Mouse (Mus musculus): ENCODE data around the gene Akap13. TPM values are rescaled to one million over a fixed set of nuclear protein-coding genes. Genes with fewer than 3 reads are reported as not detected.
"Not testable (repeated sequence)": the region's sequence is repeated elsewhere in the genome, so short reads cannot be mapped to it uniquely, and the experiment has no call there.

Akap13 gene
- polyA plus RNA-seq, 1 experiment: 13.2 TPM

GRCm38 (mm10) chr7:75610391-75610790 lies 155.1 kb downstream of the Akap13 start:
- DNase-seq: peak; percentile 17
- peaks cover 1% of the 10 kb centered on the region; the same call in 1 of the 2 replicates for H3K36me3 ChIP-seq (ENCODE audit: control insufficient read depth, insufficient read depth, low read length)
- H3K27ac ChIP-seq (ENCODE audit: insufficient read depth, low read depth, low read length): peak overlapping the region; percentile 83
- no peak for TF ChIP-seq CTCF (conservative IDR thresholded peaks at IDR 0.05; ENCODE audit: insufficient read depth, insufficient read length, low read depth, low read length)
- peaks cover 16% of the 10 kb centered on the region; the same call in 1 of the 2 replicates for H3K4me1 ChIP-seq (ENCODE audit: control insufficient read depth, insufficient read depth, low read length)
- H3K27me3 ChIP-seq (replicated peaks; ENCODE audit: control insufficient read depth, insufficient read depth, low read length): no peaks in the 10 kb centered on the region
- 65% methylated on average over 9 of the region's 9 CpGs for WGBS
- 0 out of 2 replicates have a peak overlapping the region, but pooled peaks have one; percentile 4 for H3K4me3 ChIP-seq (ENCODE audit: insufficient read depth, low read depth, low read length)

GRCm38 (mm10) chr7:75611261-75611950 lies 156.1 kb downstream of the Akap13 start:
- Histone ChIP-seq H3K4me1 (ENCODE audit: control insufficient read depth, insufficient read depth, low read length) (peaks cover 16% of the 10 kb centered on the region; the same call in 1 of the 2 replicates), H3K27me3 (replicated peaks; ENCODE audit: control insufficient read depth, insufficient read depth, low read length) (no peaks in the 10 kb centered on the region), H3K27ac (ENCODE audit: insufficient read depth, low read depth, low read length) (no peak overlapping the region; the same call in none of the 2 replicates), H3K4me3 (ENCODE audit: insufficient read depth, low read depth, low read length) (no peak overlapping the region), H3K36me3 (ENCODE audit: control insufficient read depth, insufficient read depth, low read length) (peaks cover 1% of the 10 kb centered on the region; the same call in 1 of the 2 replicates)
- TF ChIP-seq CTCF (conservative IDR thresholded peaks at IDR 0.05; ENCODE audit: insufficient read depth, insufficient read length, low read depth, low read length) (no peak), POLR2A (IDR thresholded peaks at IDR 0.05; ENCODE audit: low read depth, low read length) (no peak)
- WGBS: 76% methylated on average over 15 of the region's 15 CpGs
- DNase-seq: no peak

GRCm38 (mm10) chr7:75612000-75612682 lies 156.8 kb downstream of the Akap13 start:
- Histone ChIP-seq H3K27me3 (replicated peaks; ENCODE audit: control insufficient read depth, insufficient read depth, low read length) (no peaks in the 10 kb centered on the region), H3K27ac (ENCODE audit: insufficient read depth, low read depth, low read length) (peak overlapping the region; percentile 14; the same call in 1 of the 2 replicates), H3K4me1 (ENCODE audit: control insufficient read depth, insufficient read depth, low read length) (peaks cover 16% of the 10 kb centered on the region; the same call in 1 of the 2 replicates), H3K4me3 (ENCODE audit: insufficient read depth, low read depth, low read length) (peak overlapping the region; percentile 50; the same call in 1 of the 2 replicates), H3K36me3 (ENCODE audit: control insufficient read depth, insufficient read depth, low read length) (peaks cover 1% of the 10 kb centered on the region; the same call in 1 of the 2 replicates)
- TF ChIP-seq POLR2A (IDR thresholded peaks at IDR 0.05; ENCODE audit: low read depth, low read length) (no peak), CTCF (conservative IDR thresholded peaks at IDR 0.05; ENCODE audit: insufficient read depth, insufficient read length, low read depth, low read length) (no peak)
- peak; percentile 75 for DNase-seq
- WGBS: 62% methylated on average over 13 of the region's 13 CpGs

GRCm38 (mm10) chr7:75612683-75613053 lies 157.3 kb downstream of the Akap13 start:
- H3K36me3 ChIP-seq (ENCODE audit: control insufficient read depth, insufficient read depth, low read length): peaks cover 1% of the 10 kb centered on the region; the same call in 1 of the 2 replicates
- peak overlapping the region; percentile 29 for H3K4me3 ChIP-seq (ENCODE audit: insufficient read depth, low read depth, low read length)
- H3K27me3 ChIP-seq (replicated peaks; ENCODE audit: control insufficient read depth, insufficient read depth, low read length): no peaks in the 10 kb centered on the region
- H3K4me1 ChIP-seq (ENCODE audit: control insufficient read depth, insufficient read depth, low read length): peaks cover 16% of the 10 kb centered on the region; the same call in 1 of the 2 replicates
- no peak overlapping the region for H3K27ac ChIP-seq (ENCODE audit: insufficient read depth, low read depth, low read length)
- no peak for TF ChIP-seq CTCF (conservative IDR thresholded peaks at IDR 0.05; ENCODE audit: insufficient read depth, insufficient read length, low read depth, low read length)
- TF ChIP-seq POLR2A (IDR thresholded peaks at IDR 0.05; ENCODE audit: low read depth, low read length): no peak
- no peak for DNase-seq

GRCm38 (mm10) chr7:75613240-75613639 lies 157.9 kb downstream of the Akap13 start:
- H3K4me3 ChIP-seq (ENCODE audit: insufficient read depth, low read depth, low read length): peak overlapping the region; percentile 30; the same call in 1 of the 2 replicates
- H3K36me3 ChIP-seq (ENCODE audit: control insufficient read depth, insufficient read depth, low read length): peaks cover 1% of the 10 kb centered on the region; the same call in 1 of the 2 replicates

GRCm38 (mm10) chr7:75614826-75615225 lies 159.5 kb downstream of the Akap13 start:
- Histone ChIP-seq H3K4me3 (ENCODE audit: insufficient read depth, low read depth, low read length) (no peak overlapping the region), H3K36me3 (ENCODE audit: control insufficient read depth, insufficient read depth, low read length) (peaks cover 1% of the 10 kb centered on the region; the same call in 1 of the 2 replicates)
- WGBS: 83% methylated on average over 8 of the region's 8 CpGs

More at GRCm38 (mm10) chr7:75613240-75613639, 157.9 kb downstream of the Akap13 start:
- Histone ChIP-seq H3K27ac (ENCODE audit: insufficient read depth, low read depth, low read length) (no peak overlapping the region), H3K27me3 (replicated peaks; ENCODE audit: control insufficient read depth, insufficient read depth, low read length) (no peaks in the 10 kb centered on the region), H3K4me1 (ENCODE audit: control insufficient read depth, insufficient read depth, low read length) (peaks cover 16% of the 10 kb centered on the region; the same call in 1 of the 2 replicates)
- DNase-seq: no peak
- WGBS: 24% methylated on average over 5 of the region's 5 CpGs
- TF ChIP-seq POLR2A (IDR thresholded peaks at IDR 0.05; ENCODE audit: low read depth, low read length) (no peak), CTCF (conservative IDR thresholded peaks at IDR 0.05; ENCODE audit: insufficient read depth, insufficient read length, low read depth, low read length) (no peak)

GRCm38 (mm10) chr7:75617246-75617645 lies 161.9 kb downstream of the Akap13 start:
- not testable (repeated sequence) for H3K27me3 ChIP-seq (replicated peaks; ENCODE audit: control insufficient read depth, insufficient read depth, low read length); H3K4me3 ChIP-seq (ENCODE audit: insufficient read depth, low read depth, low read length); H3K27ac ChIP-seq (ENCODE audit: insufficient read depth, low read depth, low read length); H3K4me1 ChIP-seq (ENCODE audit: control insufficient read depth, insufficient read depth, low read length); H3K36me3 ChIP-seq (ENCODE audit: control insufficient read depth, insufficient read depth, low read length); DNase-seq
- WGBS: 93% methylated on average over 4 of the region's 4 CpGs

More at GRCm38 (mm10) chr7:75614826-75615225, 159.5 kb downstream of the Akap13 start:
- DNase-seq: no peak
- Histone ChIP-seq H3K27me3 (replicated peaks; ENCODE audit: control insufficient read depth, insufficient read depth, low read length) (no peaks in the 10 kb centered on the region), H3K27ac (ENCODE audit: insufficient read depth, low read depth, low read length) (no peak overlapping the region), H3K4me1 (ENCODE audit: control insufficient read depth, insufficient read depth, low read length) (peaks cover 8% of the 10 kb centered on the region; the same call in 1 of the 2 replicates)
- no peak for TF ChIP-seq CTCF (conservative IDR thresholded peaks at IDR 0.05; ENCODE audit: insufficient read depth, insufficient read length, low read depth, low read length)
- no peak for TF ChIP-seq POLR2A (IDR thresholded peaks at IDR 0.05; ENCODE audit: low read depth, low read length)
